Mouse (Mus musculus): ENCODE measurements around the gene Sumo1.

Sumo1 gene

DNA sequence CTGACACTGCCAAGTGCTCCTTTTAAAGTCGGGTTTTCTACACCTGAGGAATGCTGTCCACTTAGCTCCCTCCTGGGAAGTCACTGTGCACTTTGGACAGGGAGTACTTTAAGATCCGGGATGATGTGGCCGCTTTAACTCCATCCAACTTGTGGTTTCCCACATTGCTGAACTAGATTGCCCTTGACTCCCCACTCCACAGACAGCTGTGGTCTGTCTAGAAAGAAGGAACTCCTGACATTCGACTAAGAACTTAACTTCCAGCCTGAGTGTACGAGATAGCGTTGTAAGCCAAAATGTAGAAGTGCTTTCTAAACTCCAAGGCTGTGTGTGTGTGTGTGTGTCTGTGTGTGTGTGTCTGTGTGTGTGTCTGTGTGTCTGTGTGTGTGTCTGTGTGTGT, 120.4 kb downstream of the Sumo1 start:
- no peak for DNase-seq (ENCODE audit: low read depth, low spot score)

DNA sequence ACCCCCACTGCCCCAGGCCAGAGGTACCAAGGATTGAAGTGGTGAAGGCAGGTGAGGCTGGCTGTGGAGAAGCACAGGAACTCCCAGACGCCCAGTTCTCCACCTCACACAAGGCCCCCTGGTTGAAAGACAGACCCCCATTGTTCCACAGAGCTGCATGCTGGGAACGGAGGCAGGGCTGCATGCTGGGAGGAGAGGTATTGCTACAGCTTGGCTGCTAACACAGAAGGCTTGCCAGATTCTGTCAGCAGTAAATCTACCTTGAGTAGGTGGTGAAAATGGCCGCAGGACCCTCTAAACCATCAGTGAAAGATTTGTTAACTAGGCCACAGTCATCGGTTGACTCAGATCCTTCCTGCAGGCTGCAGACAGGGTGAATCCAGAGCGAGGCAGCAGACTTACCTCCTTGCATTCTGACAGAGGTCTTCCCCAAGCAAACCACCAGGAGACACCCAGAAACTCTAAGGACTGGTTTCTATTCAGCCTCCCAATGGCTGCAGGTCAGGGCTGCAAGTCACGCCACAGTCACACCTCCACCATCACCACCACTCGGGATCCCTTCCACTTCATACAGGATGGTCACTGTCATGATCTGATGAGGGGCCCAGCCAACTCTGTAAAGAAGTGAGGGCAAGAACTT, 121.5 kb downstream of the Sumo1 start:
- no peak for DNase-seq (ENCODE audit: low read depth, low spot score)

DNA sequence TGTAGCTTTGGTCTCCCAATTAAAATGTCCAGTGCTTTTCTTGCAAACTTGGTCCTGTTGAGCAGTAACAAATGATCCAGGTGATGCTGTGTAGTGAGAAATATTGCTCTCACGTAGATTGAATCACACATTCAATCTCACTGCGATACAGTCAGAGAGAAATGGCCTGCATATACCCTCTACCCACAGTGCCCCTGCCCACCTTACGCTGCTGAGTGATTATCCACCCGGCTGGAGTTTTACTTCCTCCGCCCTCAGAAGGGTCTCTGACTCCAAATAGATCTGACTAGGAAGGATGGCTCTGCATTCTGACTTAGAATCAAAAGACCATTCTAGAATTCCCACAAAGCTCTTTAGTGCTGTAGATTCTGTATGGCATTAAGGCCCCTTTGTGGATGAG, 122.1 kb downstream of the Sumo1 start:
- DNase-seq (ENCODE audit: low read depth, low spot score), result no peak

DNA sequence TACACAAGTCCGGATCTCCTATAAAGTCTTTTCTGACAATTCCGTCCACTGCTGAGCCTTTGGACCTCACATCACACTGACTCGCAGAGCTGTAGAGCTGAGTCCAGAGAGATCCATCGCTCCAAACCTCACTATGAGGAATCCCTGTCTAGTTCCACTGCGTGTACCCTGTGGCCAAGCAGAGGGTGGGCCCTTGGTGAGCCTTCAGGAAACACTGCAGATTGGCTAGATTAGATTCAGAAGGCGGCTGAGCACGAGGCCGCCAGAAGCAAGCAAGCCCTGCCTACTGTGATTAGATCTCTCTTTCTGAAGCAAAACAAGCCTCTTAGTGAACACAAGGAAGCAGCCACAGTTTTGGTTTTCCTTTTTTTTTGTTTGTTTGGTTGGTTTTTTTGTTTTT, 126.7 kb downstream of the Sumo1 start:
- DNase-seq (ENCODE audit: low read depth, low spot score), result no peak

DNA sequence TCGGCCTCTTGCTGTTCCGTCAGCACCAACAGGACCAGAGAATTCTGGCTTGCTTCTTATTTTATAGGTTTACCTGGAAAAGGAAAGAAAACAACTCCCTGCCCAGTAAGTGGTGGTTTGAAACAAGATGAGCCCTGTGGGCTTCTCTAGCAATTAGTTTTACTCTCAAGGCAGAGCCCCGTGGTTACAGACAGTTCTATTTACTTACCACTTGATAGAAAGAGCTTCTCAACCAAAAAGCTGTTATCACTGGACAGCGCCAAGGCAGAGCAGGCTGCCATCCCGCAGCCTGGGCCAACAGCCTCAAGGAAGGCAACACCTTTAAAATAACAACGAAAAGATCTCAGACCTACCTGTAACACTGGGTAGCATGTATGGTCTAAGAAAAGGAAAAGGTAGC, 128.4 kb downstream of the Sumo1 start:
- no peak for DNase-seq (ENCODE audit: low read depth, low spot score)

DNA sequence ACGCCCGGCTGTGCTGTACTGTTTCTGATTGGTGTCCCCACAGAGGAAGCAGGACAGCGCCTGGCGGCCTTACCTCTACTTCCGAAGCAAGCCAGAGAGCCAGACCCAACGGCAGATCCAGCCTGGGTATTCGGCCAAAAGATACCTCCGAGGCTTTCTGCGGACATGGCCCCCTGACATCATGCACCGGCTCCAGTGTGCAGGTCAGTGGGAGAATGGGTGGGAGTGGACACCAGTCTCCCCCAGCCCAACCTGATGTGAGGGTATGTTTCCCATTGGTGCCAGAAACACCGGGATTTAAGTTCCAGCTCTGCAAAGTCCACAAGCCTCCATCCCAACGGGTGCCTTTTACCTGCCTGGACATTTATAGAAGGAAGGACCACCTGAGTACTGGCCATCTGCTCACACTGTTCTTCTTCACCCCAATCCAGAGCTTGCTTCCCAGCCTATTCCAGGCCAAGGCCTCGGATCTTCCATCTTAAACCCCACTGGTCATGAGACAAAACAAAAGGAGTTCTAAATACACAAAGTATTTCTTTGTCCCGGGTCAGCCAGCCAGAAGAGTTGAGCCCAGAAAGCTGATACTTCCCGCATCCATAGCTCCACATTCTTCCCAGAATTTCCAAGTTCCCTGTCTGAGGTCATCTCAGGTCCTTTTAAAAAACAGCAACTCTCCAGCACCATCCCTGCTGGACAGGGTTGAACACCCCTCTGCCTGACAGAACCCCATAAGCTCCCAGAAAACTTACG, 129.2 kb downstream of the Sumo1 start:
- no peak for DNase-seq (ENCODE audit: low read depth, low spot score)

DNA sequence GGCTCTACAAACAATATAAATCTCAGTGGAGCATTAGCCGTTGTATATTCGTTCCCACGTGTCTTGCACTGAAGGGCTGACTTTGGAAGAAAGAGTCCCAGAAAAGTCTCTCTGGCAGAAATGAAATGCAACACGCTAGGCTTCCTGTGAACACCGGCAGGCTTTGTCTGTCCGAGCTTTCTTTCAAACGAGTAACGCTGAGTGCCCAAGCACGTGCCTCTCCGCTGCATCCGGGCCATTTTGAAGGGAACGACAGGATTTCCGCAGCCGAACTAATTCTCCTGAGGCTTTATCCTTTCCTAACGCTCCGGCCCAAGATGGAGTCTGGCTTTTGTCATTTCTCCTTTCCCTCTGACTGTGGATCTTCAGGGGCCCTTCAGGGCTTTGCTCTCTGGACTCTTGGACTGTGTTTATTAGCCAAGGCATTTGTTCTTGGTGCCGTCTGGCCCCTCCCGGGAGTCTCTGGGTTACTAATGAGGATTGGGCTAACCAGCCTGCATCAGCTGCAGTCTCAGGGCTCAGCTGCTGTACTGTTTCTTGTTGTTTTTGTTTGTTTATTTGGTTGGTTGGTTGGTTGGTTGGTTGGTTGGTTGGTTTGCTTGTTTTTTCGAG, 130.0 kb downstream of the Sumo1 start:
- no peak for DNase-seq (ENCODE audit: low read depth, low spot score)

DNA sequence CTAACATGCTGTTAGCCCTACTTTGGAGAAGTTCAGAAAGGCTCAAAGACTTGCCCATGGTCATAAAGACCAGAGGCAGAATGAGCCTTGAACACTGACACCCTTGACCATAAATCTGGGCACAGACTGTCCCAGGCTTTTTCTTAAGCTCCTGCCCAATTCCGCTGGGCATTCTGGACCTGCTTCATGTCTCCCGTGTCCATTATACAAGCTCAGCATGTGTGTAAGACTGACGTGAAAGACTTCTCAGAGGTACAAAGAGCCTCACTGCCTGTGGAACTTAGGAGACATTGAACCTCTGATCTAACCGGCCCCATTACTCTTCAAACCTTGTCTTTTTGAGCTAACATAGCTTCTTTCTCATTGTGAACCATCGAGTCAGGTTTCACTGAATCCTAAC, 132.3 kb downstream of the Sumo1 start:
- no peak for DNase-seq (ENCODE audit: low read depth, low spot score)
